Mouse (Mus musculus): ENCODE results near the gene Mroh8.

DNA sequence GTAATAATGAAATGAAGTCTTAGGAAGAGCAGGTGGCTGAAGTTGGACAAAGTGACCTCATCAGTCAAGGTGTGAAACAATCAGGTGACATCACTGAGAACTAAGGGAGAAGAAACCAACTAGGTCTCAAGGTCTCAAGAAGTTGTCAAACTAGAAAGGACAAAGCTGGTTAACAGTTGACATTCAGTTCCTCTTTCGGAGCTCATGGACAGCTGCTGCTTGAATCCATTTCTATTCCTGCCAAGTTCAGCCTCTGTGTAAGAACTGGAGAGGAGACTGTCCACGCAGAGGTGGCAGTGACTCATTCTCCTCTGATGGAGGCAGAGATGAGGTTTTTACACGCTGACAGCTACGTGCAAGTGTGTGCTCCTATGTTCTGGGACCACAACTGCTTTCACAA lies 92.1 kb downstream of the Mroh8 start:
- no peak for TF ChIP-seq CTCF (IDR thresholded peaks at IDR 0.05; ENCODE audit: low read depth)
- TF ChIP-seq EP300 (IDR thresholded peaks at IDR 0.05; ENCODE audit: low read depth) = no peak
